Mouse (Mus musculus): ENCODE measurements at regions not wholly inside any gene's neighbourhood (a gene's known extent, or its start where the extent isn't known, plus 50 kb on each side); places are given as distances from the start of the nearest gene placed in this dataset.

DNA sequence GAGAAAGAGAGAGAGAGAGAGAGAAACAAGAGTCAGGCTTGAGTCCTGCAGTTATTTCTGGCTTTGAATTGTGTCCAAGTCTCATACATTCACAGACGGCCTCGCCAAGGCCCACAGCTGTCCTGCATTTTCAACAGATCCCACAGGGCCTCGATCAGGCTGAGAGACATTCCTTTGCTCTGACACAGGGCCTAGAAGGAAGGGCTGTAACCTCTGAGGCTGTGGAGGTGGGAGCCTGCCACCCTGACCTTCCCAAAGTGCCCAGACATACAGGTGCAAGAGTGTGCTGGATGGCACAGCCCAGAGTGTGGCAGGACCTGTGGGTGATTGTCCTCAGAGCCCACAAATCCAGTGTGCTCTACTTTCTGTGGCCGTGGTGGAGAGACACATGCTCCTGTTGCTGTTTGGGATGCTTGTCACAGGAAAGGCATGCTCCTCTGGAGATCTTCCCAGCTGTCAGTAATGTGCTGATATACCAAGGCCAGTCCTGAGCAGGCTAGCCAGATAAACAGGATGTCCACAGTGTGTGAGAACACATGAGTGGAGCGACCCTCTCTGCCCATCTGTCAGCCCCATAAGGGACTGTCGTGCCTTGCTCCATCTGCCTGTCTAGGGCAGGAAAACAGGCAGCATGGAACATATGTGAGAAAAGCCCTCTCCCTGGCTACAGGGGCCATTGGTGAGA lies 151.2 kb upstream of the Gm5148 start:
- DNase-seq (ENCODE audit: low spot score) = no peak

DNA sequence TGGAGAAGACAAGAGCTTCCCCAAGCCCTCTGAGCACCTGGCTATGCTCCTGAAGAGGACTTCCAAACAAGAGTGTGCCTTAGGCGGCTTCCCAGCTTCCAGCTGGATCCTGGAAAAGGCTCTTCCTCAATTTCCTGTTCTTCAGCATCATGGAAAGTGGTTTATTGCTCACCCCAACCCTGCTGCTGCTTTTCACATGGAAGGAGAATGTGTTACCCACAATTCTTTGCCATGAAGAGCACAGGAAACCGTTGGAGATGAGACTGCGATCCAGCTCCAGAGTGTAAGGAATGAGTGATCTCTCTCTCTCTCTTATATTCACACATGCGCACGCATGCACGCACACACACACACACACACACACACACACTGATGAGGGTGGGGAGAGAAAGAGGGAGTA lies 150.6 kb upstream of the Gm5148 start:
- DNase-seq (ENCODE audit: low spot score) = no peak

DNA sequence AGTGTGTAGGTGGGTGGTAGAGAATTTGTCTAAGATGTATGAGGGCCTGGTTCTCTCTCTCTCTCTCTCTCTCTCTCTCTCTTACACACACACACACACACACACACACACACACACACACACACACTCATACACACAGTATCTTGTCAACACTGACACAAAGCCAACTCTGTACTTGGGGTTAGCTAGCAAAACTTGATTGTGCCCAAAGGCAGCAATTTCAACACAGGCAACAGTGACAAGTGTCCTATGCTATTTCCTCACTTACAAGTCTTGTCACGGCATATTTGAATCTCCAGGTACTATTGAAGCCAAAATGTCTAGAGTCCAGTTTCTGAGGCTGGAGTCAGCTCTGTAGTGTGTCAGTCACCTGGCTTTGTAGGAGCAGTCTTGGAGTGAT lies 150.1 kb upstream of the Gm5148 start:
- DNase-seq (ENCODE audit: low spot score) = no peak

DNA sequence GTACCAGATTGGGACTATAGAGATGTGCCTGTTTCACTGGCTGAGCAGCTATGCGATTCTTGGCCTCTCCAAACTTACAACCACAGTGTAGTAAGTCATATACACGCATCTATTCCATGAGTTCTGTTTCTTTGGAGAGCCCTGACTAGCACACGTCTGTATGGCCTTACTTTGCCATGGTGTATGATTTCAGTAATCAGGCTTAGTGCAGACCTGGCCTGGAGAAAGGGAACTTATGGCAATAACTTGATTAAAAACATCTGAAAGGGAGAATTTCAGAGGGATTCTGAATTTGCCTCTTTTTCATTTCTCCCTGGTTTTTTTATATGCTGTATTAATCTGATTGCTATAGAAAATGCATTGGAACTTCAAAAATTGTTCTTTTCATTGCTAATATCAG lies 148.0 kb upstream of the Gm5148 start:
- DNase-seq (ENCODE audit: low spot score) = no peak

DNA sequence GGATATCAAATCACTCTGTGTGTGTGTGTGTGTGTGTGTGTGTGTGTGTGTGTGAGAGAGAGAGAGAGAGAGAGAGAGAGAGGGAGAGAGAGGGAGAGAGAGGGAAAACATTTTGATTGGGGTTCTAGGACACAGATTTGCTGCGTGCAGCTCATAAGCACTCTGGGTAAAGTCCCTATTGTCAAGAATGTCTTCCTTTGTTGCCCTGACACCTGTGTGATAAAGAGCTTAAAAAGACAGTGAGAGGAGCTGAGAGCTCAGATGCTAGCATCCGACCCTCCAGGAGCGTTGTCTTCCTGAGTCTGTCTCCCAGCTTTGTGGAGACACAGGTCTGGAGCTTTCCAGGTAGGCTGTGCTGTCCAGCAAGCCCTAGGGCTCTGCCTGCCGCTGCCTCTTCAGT lies 146.8 kb upstream of the Gm5148 start:
- DNase-seq (ENCODE audit: low spot score) = no peak

DNA sequence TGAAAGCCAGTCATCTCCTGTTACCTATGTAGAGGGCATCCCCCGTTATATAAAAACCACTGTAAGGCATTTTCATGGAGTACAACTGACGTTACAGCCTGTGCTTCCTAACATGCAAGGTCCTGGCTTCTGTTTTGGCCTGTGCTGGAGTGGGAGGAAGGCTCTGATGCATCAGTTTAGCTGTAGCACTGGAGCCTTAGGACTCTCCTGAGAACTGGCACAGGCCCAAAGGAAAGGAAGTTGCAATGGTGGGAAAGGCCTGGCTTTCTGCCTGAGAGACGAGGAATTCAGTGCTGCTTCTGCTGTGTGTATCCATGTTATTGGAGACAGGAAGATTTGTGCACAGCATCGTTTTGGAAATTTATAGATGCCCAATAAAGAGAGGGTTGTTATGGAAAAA lies 144.2 kb upstream of the Gm5148 start:
- DNase-seq (ENCODE audit: low spot score) = no peak

DNA sequence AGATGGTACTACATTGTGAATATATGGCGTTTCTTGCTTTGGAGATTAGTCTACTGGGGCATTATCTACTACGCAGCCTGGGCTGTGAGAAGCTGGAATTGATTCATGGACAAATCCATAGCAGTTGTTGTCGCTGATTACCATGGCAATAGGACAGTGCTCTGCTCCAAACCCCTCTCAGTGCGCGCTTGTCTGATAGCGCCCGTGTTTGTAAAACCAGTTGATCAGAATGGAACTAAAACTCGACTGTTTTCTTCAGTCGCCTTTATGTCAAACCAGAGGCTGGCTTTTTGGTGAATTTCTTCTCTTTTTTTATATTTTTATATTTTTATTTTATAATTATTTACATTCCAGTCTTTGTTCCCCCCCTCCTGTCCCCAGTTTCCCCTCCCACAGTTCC lies 138.5 kb upstream of the Gm5148 start:
- DNase-seq (ENCODE audit: low spot score) = no peak

DNA sequence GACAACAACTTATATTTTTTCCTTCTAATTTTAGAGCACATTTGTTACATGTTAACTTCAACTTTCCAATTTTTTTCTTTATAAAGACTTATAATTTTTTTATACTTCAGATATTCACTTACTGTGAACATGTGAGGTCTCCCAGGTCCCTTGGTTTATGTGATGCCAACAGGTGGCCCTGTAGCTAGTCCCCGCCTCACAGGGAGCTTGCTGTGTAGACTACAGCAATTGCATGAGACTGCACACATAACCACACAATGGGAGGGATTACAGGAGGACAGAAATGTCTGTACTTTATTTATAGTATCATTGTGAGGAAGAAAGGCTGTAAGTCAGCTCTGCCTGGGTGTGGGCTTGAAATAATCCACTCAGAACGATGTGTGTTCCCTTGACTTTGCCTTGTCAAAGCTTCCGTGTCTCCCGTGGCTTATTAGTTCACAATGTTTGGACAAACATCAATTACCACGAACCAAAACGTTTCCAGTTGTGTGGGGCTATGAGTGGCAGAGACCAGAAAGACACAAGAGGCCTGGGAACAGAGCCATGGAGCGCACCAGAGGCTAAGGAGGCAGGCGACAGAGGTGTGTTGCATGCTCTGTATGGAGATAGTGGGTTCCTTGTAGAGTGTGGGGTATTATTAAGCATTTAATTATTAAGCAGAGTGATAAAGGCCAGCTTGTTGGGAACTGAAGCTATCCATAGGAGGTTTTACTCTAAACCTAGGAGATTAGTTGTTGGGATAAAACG lies 136.6 kb upstream of the Gm5148 start:
- DNase-seq (ENCODE audit: low spot score) = no peak

DNA sequence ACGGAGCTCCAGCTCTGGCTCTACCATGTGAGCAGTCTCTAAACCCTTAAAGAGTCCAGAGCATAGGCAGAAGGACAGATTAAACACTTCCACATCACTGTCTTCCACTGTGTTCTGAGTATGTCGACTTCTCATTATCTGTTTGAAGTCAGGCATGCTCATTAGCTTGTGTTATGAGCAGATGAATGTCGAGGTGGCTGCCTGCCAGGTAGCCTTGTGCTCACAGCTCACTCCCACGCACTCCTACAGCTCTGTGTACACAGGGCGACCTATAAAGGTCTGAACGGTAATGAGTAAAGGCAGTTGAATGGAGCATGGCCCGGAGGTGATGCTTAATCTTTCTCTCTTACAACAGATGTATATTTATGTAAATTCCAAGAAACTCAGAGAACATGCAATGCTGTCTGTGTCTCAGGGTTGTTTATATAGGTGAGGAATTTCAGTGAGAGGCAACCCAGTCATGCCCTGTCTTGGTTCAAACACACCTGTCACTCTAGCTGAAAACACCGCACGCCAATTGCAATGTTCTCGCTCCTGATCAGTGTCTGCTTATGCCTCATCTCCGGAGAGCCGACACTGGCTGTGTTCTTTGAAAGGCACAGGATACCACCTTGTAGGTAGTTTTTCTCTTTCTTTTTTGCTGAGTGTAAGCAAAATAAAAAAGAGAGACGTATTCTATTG lies 135.9 kb upstream of the Gm5148 start:
- DNase-seq (ENCODE audit: low spot score) = no peak

DNA sequence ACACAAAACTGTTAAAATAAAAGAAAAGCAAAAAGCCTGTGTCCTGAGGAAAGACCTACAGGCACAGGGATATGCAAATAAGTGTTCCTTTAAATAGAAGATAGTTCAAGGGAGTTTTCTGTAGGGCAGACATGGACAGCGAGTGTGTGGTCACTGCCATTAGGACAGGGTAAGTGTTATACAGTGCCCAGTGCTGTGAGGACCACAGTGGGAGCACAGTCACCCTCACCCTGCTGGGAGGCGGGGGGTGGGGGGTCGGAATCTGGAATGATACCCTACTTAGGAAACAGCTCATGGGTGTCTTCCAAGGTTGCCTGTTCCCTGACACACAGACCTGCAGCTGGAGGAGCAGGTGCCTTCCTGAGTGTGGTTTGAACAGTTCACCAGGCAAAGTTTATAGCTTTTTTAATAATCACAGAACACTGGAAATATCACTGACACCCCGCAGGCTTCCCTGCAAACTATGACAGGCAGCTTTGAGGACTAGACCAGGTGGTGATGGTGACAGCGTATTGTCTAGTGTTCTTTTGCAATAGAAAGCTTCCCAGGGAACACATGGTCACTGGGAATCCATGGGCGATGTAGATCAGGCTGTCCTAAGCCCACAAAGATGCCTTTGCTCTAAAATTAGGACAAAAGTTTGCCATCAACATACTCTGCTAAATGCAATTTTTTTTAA lies 134.5 kb upstream of the Gm5148 start:
- DNase-seq (ENCODE audit: low spot score) = no peak

DNA sequence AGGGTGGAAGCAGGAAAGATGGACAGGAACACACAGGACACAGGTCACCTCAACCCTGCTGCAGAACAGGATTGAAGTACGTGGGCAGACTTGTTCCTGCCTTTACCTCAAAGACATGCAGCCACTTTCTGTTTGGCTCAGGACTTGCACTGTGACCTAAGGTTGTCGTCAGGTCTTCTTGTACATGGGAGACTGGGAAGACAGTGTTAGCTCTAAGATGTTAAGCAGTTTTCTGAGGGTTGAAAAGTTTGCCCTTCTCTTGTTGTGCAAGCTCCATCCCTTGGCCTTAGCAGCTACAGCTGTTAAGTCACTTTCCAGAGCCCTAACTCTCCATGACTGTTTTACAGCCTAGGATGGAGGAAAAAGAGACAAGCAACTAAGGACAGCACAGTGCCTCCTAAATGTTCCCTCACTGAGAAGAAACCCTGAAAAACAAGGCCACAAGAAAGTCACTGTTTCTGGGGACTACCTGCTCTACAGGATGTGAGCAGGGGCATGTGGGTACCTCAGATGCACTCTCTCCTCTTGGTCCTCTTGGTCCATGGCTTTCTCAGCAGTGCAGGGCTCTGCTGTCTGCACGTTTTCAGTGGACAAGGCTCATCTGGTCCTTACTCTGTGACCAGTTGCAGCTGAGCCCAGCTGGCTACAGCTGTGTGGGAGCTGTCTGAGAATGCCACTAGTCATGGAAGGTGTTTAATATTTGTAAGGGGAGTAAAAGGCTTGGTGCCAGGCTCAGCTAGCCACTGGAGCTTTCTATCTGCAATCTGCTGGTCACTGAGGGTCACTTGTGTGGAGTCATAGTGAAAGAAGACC lies 122.1 kb upstream of the Gm5148 start:
- DNase-seq (ENCODE audit: low spot score) = no peak

DNA sequence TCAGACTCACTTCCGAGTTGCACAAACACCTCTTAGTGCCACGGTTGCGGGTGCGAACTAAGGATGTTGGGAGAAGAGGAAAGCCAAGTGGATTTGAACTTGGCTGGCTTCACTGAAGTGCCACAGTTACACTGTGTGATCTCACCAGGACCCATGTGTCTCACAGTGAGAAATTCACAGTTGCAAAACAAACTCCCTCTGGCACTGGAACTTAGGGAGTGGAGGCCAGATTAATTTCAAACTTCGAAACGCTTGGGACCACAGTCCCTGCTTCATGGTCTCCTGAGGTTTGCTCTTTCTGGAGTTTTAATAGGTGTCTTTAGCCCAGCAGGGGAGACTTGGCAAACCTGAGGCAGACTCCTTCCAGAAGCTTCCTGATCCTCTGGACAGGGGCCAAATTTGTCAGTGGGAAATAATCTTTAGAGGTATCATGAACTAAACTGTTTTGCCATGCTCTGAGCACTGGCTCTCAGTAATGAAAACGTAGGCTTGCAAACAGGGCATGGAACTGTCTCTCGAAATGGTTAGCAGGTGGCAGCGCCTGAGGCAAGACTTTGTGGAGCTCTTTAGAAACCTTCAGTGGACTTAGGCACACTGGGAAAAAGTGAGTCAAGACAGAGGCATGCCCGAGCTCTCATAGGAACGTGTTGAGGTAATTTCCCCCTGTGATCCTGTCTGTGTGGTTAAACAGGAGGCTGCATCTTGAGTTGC lies 121.2 kb upstream of the Gm5148 start:
- no peak for DNase-seq (ENCODE audit: low spot score)

DNA sequence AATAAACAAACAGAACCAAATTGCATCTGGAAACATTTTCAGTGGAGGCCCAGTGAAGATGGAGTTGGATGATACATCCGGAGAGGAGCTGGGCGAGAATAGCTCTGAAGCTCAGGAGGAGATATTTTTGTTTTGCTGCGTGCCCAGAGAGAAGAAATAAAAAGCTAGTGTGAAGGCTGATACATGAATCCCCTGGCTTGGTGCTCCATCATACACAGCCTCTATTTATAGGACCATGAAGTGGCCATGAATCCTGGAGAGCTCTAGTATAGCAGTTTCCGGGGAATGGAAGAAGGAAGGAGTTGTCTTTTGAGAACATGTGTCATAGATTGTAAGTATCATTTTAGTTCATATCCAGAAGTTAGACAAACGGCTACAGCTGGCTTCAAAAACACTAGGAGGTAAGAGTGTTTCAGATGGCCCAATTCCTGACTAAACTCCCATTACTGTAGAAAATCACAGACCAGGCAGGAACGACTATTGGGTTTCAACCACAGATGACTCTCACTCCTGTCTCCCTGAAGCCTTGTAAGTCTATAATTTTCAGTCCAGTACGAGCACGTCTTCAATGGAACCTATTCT lies 120.5 kb upstream of the Gm5148 start:
- no peak for DNase-seq (ENCODE audit: low spot score)

DNA sequence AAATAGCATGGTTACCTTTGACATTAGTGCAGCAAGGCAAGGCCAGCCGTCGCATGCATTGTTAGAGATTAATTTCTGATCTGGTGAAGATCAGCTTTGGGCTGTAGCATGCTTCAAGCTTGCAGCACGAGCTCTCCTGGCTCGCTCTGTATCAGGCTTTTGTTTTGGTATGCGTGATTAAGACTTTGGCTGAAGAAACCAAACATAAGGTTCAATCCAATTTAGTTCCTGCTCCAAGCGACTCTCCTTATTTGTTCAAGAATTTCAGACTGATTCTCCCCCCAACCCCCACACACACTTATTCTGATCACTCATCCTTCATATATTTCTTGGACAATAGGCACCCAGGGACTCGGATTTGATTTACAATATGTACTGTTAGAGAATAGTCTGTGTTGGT lies 118.0 kb upstream of the Gm5148 start:
- no peak for DNase-seq (ENCODE audit: low spot score)

DNA sequence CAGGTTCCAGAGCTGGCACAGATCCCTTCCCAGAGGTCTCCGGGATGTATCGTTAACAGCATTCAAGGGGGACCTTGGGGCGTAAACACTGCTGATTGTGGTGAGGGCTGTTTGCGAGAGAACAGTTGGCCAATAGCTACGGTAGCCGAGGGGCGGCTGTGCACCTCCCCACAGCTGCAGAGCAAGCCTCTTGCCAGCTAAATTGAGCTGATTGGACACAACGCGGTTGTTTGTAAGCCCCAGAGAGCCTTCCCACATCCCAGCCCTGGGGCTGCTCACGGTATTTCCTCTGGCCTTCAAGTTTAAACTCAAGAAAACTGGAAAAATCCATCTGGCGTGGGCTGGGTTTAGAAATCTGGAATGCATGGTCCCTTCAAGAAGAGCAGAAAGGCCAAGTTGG lies 114.6 kb upstream of the Gm5148 start:
- DNase-seq (ENCODE audit: low spot score) = no peak

DNA sequence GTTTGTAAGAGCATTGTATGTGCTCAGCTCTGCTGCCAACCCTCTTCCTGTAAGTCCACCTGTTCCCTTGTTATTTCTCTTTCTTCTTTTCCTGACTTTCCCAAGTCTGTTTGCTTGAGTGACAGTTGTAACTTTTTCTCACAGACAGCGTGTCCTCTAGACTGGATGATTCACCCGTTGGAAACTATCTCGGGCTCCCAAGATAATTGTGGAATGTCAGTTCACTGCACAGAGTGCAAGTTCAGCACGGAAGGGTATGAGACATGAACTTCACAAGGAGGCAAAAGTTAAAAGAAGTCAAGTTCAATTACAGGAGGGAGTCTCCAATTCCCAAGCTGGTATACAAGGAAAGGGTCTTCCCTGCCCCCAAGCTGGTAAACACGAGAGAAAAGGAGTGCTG lies 112.5 kb upstream of the Gm5148 start:
- DNase-seq (ENCODE audit: low spot score) = no peak

DNA sequence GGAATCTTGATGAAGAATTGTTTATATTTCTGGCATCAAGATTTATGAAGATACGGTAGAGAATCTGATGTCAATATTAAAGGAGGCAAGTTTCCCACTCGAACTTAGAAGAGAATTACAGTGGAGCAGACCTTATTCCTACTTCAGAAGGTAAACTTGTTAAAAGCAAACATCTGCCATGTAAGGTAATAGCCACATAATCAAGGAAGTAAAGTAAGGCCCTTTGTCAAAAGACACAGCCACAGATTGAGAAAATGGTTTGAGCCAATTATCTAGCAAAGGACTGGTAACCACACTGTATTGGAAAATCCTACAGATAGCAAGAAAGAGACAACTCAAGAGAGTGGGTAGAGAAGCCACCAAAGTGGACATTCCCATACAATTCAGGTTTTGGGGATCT lies 111.4 kb upstream of the Gm5148 start:
- no peak for DNase-seq (ENCODE audit: low spot score)

DNA sequence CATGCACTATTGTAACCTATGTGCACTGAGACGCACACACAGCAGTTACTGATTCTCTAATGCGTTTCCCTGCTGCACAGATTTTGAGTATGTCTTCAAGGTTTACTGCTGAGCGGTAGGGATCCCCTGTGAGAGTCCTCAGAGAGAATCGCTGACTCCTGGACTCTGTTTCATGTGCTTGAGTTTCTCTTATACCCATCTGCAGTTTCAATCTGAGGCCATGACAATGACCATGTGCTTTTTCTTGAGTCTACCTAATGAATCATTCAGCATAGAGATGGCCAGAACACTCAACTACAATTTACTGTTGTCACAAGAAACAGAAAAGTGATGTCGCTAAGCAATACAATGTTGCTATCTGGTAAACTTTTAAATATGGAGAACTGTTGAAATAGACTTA lies 110.8 kb upstream of the Gm5148 start:
- DNase-seq (ENCODE audit: low spot score) = no peak

DNA sequence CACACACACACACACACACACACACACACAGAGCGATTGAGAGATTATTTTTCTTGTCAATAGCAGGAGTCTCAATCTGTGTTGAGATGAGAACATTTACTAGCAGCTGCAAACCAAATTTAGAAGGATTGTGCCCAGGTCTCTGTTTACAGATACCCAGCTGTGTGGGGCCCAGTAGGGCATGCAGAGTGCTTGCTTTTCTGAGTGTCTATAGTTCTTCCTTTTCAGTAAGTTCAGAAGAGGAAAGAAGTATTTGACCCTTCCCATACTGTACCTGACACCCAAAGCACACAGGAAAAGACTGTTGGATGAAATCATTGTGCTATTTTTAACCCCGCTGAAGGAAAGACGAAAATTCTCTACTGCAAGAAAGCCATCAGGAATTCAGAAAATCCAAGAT lies 110.3 kb upstream of the Gm5148 start:
- DNase-seq (ENCODE audit: low spot score) = no peak

DNA sequence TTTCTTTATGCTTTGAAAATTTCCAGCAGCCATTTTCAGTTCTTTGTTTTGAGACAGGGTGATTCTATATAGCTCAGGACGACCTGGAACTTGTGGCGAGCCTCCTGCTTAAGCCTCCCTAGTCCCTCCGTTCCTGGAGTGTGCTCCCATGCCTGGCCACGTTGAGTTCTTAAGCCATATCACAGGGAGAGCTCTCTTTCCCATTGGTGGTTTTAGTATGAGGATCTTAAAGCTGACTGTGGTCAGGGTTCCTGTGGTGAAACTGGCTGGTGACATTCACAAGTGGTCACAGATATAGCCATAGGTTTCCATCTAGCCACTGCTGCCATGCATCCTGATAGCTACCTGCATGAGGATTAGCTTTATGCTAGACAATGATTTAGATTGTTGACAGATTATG lies 109.1 kb upstream of the Gm5148 start:
- DNase-seq (ENCODE audit: low spot score) = no peak

DNA sequence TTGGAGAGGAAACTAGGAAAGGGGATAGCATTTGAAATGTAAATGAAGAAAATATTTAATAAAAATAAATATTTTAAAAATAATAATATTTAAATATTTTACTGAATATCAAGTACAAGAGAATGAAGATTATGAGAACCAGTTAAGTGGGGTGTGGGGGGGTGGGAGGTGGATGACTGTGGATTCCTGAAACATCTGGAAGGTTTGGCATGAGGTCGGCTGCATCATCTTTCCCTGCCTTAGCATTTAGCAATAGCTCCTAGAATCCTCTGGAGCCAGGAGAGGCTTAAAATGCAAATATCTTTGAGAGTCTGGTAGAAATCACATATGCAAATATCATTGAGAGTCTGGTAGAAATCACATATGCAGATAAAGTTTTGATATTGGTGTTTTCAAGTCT lies 103.3 kb upstream of the Gm5148 start:
- DNase-seq (ENCODE audit: low spot score) = no peak
